Mouse (Mus musculus) frontal cortex, adult 2 months (tissue): ENCODE results near the gene Afg3l1. TPM values are rescaled to one million over a fixed set of nuclear protein-coding genes. Genes with fewer than 3 reads are reported as not detected.
"Not testable (repeated sequence)": the region's sequence is repeated elsewhere in the genome, so short reads cannot be mapped to it uniquely, and the experiment has no call there.

Experiments used
- DNase-seq, 2 experiments: peaks; one replicate each; pipeline ENCODE4 v3.0.0; 2022; ENCODE audit warnings: low spot score in 1 of 2; ENCODE audit errors: extremely low spot score in 1 of 2
- polyA plus RNA-seq: library from polyadenylated mRNA; depleted of rRNA; stranded (reverse); fragments of >200 nt; gene quantifications from 2 replicates; pipeline ENCODE4 v1.2.3, GENCODE M21; 2012; rRNA removed

Gene Afg3l1
- 24.3 and 26.3 TPM in 2 replicates for polyA plus RNA-seq

DNA sequence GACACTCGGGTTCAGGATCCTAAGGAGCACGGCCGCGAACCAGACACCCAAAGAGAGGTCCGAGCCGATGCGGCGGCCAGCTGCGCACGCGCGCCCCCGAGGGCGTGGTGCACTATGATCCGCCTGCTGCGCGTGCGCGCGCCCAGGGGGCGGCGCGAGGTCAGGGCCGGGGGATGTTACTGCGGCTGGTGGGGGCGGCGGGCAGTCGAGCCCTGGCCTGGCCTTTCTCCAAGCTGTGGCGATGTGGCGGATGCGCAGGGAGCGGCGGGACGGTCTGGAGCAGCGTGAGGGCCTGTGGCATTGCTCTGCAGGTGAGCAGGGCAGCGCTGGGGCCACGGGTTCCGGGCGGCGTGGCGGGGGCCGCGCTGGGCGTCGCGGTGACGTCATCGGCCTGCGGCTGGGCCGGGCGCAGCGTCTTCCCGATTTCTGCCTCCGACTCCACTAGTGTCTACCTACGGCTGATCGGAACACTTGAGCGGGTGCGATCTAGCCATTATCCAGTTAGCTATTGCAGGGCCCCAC is at the start of gene Afg3l1:
Gene Afg3l1, plus strand, starts transcription at position 167 of the 522 bp plus-strand sequence.
- DNase-seq, result peak; percentile 82 to 94

GRCm38 (mm10) chr8:123428343-123428893 is 49.3 kb upstream of the Afg3l1 start:
- DNase-seq, result no peak

DNA sequence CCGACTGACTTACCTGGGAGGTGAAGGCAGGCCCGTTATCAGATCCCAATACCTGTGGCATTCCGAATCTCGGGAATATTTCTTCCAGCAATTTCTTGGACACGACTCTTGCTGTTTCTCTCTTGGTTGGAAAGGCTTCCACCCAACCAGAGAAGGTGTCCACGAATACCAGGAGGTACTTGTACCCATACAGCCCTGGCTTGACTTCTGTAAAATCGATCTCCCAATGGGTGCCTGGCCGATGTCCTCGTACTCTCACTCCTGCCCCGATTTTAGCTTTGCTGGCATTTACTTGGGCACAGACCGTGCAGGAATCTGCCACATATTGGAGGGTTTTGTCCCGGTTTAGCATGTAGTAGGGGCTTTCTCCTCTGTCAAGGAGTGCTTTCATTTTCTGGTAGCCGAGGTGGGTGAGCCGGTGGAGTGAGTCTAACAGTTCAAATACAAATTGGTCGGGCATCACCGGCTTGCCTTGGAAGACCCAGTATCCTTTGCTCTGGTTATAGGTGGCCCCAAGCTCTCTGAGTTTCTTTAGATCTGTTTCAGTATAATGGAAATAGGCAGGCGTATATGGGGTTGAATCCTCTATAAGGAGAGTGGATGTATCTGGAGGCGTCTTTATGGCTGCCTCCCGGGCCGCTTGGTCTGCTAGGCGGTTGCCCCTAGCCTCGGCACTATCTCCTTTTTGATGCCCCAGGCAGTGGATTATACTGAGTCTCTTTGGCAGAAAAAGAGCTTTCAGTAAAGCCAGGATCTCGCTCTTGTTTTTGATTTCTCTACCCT is 48.6 kb upstream of the Afg3l1 start:
- DNase-seq, result no peak

DNA sequence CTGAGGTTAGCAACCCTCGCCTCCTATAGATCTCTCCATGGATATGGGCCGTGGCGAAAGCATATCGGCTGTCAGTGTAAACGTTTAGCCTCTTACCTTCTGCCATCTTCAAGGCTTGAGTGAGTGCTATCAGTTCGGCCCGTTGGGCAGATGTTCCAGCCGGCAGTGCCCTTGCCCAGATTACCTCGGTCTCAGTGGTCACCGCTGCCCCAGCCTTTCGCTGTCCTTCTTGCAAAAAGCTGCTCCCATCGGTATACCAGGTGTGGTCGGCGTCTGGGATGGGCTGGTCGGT is 48.0 kb upstream of the Afg3l1 start:
- DNase-seq, result not testable (repeated sequence)

DNA sequence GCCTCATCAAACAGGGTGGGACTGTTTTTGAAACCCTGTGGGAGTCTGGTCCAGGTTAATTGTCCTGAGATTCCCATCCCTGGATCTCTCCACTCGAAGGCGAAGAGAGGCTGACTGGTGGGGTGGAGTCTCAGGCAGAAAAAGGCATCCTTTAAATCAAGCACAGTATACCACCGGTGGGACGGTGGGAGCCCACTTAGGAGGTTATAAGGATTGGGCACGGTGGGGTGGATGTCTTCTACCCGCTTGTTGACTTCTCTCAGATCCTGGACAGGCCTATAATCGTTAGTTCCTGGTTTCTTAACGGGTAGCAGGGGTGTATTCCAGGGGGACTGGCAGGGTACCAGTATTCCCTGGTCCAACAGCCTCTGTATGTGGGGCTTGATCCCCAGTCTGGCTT is 46.8 kb upstream of the Afg3l1 start:
- DNase-seq, result not testable (repeated sequence)

DNA sequence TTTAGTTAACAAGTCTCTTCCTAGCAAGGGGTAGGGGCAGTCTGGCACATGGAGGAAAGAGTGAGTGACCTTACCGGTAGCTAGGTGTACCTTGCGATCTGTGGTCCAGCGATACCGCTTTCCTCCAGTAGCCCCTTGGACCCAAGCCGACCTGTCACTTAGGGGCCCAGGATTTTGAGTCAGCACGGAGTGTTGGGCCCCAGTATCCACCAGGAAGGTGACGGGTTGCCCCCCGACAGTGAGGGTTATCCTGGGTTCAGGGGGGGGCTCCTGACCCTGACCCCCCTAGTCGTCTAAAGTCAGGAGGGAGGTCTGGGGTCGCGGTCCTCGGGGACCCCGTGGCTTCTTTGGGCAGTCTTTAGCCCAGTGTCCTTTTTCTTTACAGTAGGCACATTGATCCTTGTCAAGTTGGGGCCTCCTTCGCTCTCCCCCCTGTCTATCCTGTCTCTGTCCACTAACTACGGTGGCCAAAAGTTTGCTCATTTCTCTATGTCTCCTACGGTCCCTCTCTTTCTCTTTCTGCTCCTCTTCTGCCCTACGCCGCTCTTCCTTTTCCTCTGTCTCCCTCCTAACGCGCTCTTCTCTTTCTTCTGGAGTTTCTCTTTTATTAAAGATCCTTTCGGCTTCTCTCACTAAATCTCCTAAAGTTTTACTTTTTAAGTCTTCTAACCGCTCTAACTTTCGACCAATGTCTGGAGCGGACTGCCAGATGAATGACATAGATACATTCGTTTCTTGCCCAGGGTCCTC is 45.9 kb upstream of the Afg3l1 start:
- no peak for DNase-seq

GRCm38 (mm10) chr8:123432381-123432780 is 45.3 kb upstream of the Afg3l1 start:
- no peak for DNase-seq

DNA sequence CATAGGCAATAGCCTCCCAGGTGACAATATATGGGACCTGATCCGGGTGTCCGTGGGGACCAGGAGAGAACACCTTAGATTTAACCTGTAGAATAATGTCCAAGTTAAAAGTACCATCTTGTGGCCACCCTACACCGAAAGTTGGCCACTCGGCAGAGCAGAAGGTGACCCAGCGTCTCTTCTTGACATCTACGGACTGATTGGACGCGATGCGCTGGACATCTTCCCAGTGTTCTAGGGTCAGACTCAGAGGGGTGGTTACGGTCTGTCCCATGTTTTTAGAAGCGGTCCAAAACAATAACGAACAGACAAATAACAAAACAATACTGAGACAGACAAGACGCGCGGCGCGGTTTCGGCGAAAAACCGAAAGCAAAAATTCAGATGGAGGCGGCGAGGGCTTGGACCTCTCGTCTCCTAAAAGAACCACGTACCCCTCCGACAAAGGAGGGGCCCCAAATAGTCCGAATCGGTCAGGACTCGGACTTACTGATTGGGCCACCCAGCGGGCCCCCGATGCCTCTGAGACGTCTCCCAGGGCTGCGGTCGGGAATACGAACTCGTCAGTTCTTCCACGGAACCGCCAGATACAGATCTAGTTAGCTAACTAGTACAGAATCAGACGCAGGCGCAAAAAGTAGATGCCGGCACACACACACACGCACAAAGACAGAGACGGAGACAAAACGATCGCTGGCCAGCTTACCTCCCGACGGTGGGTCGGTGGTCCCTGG is 44.3 kb upstream of the Afg3l1 start:
- not testable (repeated sequence) for DNase-seq

- DNase-seq, result no peak
These were observed 35.9 kb upstream of the Afg3l1 start for GRCm38 (mm10) chr8:123441788-123442187.

GRCm38 (mm10) chr8:123442351-123442750 is 35.4 kb upstream of the Afg3l1 start:
- no peak for DNase-seq

DNA sequence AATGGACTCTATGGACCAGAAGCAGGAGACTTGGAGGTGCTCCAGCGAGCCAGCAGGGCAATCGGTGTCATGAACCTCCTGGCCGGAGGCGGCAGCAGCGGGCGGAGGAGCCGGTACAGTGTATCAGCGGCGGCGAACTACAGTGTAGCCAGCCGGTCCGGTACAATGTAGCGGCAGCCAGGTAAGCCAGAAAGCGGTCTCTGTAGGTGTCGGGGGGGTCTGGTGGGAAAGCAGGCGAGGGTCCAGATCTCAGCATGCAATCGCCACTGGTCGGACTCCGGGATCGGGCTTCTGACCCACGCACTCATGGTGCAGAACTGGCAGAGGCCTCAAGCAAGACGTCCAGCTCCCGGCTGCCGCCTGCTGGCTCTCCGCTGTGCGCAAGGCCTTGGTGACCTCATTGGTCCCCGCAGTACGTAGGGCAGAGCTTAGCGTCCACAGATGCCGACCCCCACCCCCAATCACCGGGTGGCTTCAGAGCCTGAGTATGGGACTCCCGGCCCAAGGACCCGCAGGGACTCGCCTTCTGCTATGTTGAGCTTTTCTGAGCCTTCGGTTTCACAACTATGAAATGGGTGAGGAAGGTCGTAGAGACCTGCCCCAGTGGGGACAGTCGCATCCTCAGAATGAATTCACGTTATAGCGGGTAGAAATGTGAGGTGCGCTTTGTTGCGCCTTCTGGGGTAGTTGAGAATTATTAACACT is 34.7 kb upstream of the Afg3l1 start:
- DNase-seq, result peak; percentile 82 to 96

DNA sequence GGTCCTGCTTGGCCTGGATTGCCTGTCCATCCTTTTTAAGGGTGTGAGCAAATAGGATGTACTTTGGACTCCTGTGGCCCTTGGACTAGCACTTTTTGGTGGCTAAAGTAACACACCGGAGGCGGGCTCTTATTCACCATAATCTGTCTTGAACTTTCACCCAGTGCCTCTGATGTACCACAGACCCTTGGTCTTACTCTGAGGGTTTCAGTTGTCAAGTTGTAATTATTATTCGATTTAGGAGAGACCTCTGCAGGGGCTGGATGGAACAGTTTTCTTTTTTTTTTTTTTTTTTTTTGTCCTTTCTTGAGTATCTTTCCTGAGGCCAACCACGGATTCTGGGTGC is 34.2 kb upstream of the Afg3l1 start:
- DNase-seq, result peak in 1 of 2 experiments; percentile 14

GRCm38 (mm10) chr8:123444131-123444530 is 33.6 kb upstream of the Afg3l1 start:
- no peak for DNase-seq

DNA sequence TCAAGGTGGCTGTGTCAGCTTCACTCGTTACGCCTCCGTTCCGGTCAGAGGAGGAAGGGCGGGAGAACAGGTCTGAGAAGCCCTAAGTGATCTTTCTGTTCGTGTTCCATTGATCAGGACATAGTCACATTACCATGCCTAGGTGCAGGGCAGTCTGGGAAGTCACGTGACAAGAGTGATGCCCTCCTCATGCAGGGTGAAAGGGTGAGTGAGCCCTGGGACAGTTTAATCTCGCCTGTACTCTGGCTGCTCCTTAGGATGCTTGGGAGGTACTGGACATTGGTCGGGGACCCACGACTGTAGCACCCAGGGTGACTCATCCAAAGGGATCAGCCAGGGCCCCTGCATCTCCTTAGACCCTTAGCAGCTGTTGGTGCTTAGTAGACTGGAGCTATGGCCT is 31.7 kb upstream of the Afg3l1 start:
- no peak for DNase-seq

- no peak for DNase-seq
These were observed 30.9 kb upstream of the Afg3l1 start for GRCm38 (mm10) chr8:123446799-123447198.

DNA sequence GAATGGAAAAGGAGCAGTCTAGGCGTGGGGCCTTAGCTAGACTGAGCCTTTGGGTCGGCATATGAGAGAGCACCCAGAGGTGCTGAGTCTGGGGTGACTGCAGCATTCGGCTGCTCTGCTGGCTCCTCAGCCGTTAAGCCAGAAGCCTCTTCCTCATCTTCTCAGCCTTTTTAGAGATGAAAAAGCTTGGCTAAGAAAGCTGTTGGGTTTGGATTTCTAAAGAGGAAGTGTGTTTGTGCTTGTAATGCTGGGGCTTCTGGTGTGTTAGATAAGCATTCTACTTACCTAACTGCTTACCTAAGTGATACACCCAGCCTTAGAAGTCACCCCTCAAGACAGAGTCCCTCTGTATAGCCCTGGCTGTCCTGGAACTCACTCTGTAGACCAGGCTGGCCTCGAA is 26.9 kb upstream of the Afg3l1 start:
- DNase-seq, result no peak

DNA sequence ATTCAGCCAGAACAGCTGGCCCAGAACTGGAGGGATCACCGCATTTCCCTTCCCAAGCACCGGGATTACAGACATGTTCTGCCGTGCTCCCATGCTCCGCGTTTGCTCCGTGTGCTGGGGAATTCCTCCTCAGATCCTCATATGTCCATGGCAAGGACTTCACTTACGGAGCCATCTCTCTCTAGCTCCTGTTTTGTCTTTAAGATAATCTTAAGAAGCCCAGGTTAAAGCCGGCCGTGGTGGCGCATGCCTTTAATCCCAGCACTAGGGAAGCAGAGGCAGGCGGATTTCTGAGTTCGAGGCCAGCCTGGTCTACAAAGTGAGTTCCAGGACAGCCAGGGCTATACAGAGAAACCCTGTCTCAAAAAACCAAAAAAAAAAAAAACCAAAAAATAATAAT is 26.0 kb upstream of the Afg3l1 start:
- DNase-seq, result not testable (repeated sequence)

- no peak for DNase-seq
These were observed 25.6 kb upstream of the Afg3l1 start for GRCm38 (mm10) chr8:123452149-123452548.

DNA sequence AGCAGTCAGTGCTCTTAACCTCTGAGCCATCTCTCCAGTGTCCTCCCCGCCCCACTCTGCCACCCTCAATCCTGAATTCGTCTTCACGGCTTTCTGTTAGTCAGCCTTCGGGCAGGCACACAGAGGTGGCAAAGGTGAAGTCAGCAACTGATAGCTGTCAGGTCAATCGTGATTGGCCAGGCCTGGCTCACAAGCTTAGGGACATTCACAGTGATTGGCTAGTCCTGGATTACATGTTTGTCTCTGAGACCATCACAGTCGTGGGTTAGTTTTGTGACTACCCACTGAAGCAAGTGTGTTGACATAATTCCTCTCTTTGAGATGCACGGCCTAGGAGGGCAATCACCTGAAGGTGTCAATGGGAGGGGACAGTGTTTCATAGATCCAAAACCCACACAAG is 24.4 kb upstream of the Afg3l1 start:
- DNase-seq, result no peak

DNA sequence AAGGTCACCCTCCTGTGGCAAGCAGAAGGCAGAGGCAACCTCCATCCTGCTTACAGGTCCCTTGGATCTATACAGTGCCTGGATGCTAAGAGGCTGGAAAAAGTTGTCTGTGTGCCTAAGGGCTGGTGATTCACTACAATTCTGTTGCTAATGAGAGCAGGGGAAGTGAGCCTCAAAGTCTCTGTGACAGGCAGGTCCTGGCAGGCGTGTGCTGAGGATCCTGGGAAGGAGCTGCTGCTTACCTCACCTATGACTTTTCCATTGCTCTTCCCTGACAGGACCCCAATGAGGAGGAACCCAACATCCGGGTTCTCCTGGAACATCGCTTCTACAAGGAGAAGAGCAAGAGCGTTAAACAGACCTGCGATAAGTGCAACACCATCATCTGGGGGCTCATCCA is 23.8 kb upstream of the Afg3l1 start:
- DNase-seq, result no peak
